Mouse (Mus musculus): ENCODE measurements at regions not wholly inside any gene's neighbourhood (a gene's known extent, or its start where the extent isn't known, plus 50 kb on each side); places are given as distances from the start of the nearest gene placed in this dataset.

DNA sequence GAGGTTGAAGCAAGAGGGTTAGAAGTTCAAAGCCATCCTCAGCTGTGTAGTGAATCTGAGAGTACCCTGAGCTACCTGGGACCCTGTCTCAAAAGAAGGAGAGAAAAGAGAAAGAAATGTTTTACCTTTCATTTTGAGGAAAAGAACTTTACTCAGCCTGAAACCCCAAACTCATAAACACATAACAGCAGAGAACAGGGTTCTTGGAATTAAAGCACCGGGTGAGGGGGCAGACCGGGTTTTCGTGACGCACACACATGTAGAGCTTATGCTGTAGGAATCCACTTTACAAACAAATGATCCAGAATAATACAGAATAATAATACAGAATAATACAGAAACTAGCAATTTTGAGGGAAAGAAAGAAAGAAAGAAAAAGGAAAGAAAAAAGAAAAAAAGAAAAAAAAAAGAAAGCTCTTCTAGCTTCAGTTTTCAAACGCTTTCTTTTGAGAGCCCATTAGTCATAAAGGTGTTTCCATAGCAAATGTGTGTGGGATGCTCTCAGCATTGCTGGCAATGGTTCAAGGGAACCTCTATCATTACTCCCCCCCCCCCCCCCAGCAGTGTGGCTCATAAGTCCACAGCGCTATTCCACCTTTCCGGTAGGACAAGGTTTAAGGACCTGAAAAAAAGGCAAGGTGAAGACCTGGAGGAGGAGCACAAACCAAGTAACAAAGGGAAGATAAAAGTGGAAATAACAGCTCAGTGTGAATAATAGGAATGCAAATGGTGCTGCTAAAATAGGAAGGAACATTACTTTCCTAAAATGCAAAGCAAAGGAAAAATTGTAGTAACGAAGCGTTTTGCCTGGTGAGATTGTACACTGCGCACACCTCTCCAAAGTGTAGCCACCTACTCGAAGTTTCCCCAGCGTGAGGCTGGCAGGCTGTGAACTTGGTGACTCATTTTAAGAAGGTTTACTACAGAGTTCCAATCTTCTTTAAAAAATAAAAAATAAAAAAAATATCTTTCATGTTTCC, 110.3 kb downstream of the Btg1 start:
- WGBS = 83% methylated on average over 12 of the region's 12 CpGs
- no peaks in the 10 kb centered on the region for H3K9me3 ChIP-seq
- ATAC-seq (ENCODE audit: extremely low read depth, insufficient number of reproducible peaks, low FRiP score, low TSS enrichment) = no peak

DNA sequence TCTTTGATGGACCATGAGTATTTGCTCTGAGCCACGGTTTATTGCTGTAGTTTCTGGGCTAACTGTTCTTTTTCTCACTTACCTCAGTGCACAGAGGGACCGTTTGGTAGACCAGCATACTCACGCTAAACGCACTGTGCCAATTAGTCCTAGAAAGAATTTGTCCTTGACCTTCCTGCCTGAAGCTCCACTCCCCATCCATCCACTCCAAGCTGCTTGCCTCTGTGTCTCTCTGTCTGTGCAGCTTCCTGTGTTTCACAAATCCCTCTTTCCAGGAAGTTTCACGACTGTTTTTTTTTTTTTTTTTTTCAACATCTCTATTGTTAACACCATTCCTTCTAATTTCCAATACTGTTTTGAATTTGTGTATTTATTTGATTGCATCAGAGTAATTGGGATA, 116.8 kb downstream of the Btg1 start:
- Histone ChIP-seq H3K36me3 (no peaks in the 10 kb centered on the region), H3K9ac (no peak overlapping the region), H3K27me3 (replicated peaks) (no peaks in the 10 kb centered on the region), H3K27ac (replicated peaks) (no peak overlapping the region), H3K4me2 (no peak overlapping the region), H3K4me1 (peaks cover 29% of the 10 kb centered on the region), H3K9me3 (no peaks in the 10 kb centered on the region), H3K4me3 (no peak overlapping the region)
- ATAC-seq (ENCODE audit: extremely low read depth, insufficient number of reproducible peaks, low FRiP score, low TSS enrichment) = no peak
- 38% methylated on average over 5 of the region's 5 CpGs for WGBS

More for the DNA sequence above, 110.3 kb downstream of the Btg1 start:
- H3K27me3 ChIP-seq (replicated peaks) = no peaks in the 10 kb centered on the region
- H3K9ac ChIP-seq = no peak overlapping the region
- H3K36me3 ChIP-seq = no peaks in the 10 kb centered on the region
- H3K27ac ChIP-seq (replicated peaks) = no peak overlapping the region
- no peak overlapping the region for H3K4me2 ChIP-seq
- no peak overlapping the region for H3K4me3 ChIP-seq
- peaks cover 32% of the 10 kb centered on the region for H3K4me1 ChIP-seq

DNA sequence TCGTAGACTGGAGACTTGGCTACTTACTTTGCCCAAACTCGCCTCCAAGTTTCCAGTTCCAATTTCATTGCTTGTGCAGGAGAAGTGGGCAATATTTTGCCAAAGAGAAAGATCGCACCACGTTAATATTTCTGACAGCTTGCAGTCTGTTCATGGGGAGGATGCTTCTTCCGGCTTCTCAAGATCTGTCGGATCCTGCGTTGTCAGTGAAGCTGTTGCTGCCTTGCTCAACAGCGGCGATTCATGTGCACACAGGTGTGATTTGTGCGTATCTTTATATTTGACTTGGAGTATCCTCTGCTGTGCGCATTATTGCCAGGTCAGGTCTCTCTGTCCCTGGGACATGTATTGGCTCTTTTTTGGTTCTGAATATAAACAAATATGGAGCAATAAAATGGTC, 118.3 kb downstream of the Btg1 start:
- 87% methylated on average over 11 of the region's 11 CpGs for WGBS
- Histone ChIP-seq H3K4me1 (peaks cover 38% of the 10 kb centered on the region), H3K27ac (replicated peaks) (no peak overlapping the region), H3K4me2 (no peak overlapping the region), H3K36me3 (no peaks in the 10 kb centered on the region), H3K4me3 (no peak overlapping the region), H3K9ac (no peak overlapping the region), H3K9me3 (no peaks in the 10 kb centered on the region), H3K27me3 (replicated peaks) (no peaks in the 10 kb centered on the region)
- ATAC-seq (ENCODE audit: extremely low read depth, insufficient number of reproducible peaks, low FRiP score, low TSS enrichment) = no peak

DNA sequence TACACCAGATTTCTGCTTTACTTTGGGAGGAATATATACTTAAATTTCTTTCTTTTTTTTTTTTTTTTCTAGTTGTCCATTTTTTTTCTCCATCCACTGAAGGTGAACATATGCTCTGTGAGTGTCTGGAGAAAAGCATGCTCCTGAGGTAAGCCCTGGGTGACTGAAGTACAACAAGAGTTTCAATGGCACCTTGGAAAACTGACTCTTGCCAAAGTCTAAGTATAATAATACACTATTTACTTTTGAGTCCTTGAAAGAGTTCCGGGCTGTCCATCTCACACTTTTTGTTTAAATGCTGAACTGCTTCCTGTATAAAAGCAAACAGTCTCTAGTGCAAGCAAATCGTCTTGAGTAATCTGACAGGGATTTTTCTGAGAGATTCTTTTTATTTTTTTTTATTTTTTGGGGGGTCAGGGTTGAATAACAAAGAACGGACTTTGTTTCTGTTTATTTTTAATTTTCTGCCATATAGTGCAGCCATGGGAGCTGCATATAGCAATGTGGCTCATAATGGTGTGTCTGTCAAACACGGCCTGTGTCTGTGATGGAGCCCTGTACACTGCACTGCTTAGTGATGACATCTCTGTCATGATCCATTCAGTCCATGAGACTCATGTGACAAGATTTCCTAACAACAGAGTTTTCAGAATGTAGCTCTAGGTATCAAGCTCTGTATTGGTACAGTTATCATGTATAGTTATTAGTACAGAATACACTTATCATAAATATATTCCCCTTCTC, 119.3 kb downstream of the Btg1 start:
- H3K27ac ChIP-seq (replicated peaks) = no peak overlapping the region
- 48% methylated on average over 4 of the region's 4 CpGs for WGBS
- no peak for ATAC-seq (ENCODE audit: extremely low read depth, insufficient number of reproducible peaks, low FRiP score, low TSS enrichment)
- no peaks in the 10 kb centered on the region for H3K27me3 ChIP-seq (replicated peaks)
- H3K9me3 ChIP-seq = no peaks in the 10 kb centered on the region
- H3K4me3 ChIP-seq = no peak overlapping the region
- no peak overlapping the region for H3K9ac ChIP-seq
- peaks cover 33% of the 10 kb centered on the region for H3K4me1 ChIP-seq
- H3K4me2 ChIP-seq = no peak overlapping the region
- H3K36me3 ChIP-seq = no peaks in the 10 kb centered on the region

DNA sequence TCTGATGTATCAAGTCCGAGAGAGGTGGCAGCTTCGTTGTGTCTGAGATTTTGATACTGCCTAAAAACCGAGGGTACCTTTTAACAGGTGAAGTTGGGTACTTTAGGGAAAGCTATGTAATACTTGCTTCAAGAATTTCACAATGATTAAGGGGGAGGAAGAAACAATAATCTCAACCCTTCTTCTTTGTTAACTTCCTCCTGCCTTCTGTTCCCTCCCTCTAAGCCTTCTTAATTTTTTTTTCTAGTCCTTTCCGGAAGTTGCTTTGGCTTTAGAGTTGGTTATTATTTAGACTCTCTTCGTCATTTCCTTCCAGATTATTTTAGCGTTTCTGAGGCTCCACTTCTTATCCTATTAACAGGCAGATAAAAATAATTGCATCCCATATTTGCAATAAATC, 121.2 kb downstream of the Btg1 start:
- no peaks in the 10 kb centered on the region for H3K27me3 ChIP-seq (replicated peaks)
- no peak overlapping the region for H3K4me2 ChIP-seq
- ATAC-seq (ENCODE audit: extremely low read depth, insufficient number of reproducible peaks, low FRiP score, low TSS enrichment) = no peak
- 70% methylated on average over 6 of the region's 6 CpGs for WGBS
- no peak overlapping the region for H3K9ac ChIP-seq
- H3K36me3 ChIP-seq = no peaks in the 10 kb centered on the region
- H3K4me1 ChIP-seq = peaks cover 33% of the 10 kb centered on the region
- no peak overlapping the region for H3K4me3 ChIP-seq
- no peak overlapping the region for H3K27ac ChIP-seq (replicated peaks)
- H3K9me3 ChIP-seq = no peaks in the 10 kb centered on the region

DNA sequence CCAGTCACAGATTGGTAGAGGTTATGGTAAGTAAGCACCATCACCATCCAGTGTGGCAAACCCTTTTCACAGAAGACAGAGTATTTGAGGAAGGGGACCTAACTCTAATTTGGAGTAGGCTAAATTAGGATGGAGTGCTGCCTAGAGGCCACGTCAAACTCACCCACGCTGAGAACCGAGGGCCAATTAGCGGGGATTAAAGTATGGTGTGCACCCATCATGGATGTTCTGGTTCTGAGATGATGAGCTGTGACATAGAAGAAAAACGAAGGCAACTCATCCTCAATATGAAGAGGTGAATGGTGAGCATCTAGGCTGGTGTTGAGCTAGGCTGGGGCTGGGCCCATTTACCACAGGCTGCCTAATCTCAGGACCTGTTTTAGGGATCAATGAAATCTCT, 121.8 kb downstream of the Btg1 start:
- H3K4me2 ChIP-seq = no peak overlapping the region
- H3K36me3 ChIP-seq = no peaks in the 10 kb centered on the region
- WGBS = 70% methylated on average over 5 of the region's 5 CpGs
- no peaks in the 10 kb centered on the region for H3K9me3 ChIP-seq
- no peaks in the 10 kb centered on the region for H3K27me3 ChIP-seq (replicated peaks)
- peaks cover 30% of the 10 kb centered on the region for H3K4me1 ChIP-seq
- no peak overlapping the region for H3K9ac ChIP-seq
- no peak overlapping the region for H3K4me3 ChIP-seq
- ATAC-seq (ENCODE audit: extremely low read depth, insufficient number of reproducible peaks, low FRiP score, low TSS enrichment) = no peak
- H3K27ac ChIP-seq (replicated peaks) = no peak overlapping the region

DNA sequence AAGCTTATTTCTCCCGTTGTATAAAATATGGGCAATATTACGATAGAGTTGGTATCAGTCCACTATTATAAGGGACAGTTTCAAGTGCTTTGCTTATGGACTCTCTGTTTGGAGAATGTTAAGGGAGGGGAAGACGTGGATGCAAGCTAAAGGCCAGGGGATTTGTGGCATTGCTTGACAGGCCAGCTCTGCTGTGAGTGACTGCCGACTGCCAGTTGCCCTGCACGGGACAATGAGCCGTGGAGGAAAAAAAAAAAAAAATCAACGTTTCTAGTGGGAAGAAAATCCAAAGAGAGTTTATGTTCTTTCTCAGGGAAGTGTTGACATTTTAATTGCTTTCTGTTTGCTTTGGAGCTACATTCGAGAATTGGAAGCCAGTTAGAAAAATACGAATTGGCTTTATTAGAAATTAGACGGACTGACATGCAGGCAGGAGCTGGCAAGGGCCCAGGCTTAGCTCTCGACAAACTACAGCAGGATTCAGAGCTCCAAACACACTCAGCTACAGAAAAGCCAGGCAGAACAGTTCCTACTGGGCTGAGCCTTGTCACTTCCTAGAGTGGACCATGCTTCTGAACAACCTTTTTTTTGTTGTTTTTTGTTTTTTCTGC, 127.5 kb downstream of the Btg1 start:
- H3K27me3 ChIP-seq (replicated peaks) = no peaks in the 10 kb centered on the region
- H3K4me3 ChIP-seq = 0 out of 2 replicates have a peak overlapping the region, but pooled peaks have one; percentile 5
- H3K4me2 ChIP-seq = peak overlapping the region; percentile 45
- peaks cover 17% of the 10 kb centered on the region for H3K4me1 ChIP-seq
- peak overlapping the region; percentile 49 for H3K27ac ChIP-seq (replicated peaks)
- H3K36me3 ChIP-seq = no peaks in the 10 kb centered on the region
- WGBS = 22% methylated on average over 11 of the region's 11 CpGs
- no peak for ATAC-seq (ENCODE audit: extremely low read depth, insufficient number of reproducible peaks, low FRiP score, low TSS enrichment)
- no peak overlapping the region for H3K9ac ChIP-seq
- H3K9me3 ChIP-seq = no peaks in the 10 kb centered on the region

DNA sequence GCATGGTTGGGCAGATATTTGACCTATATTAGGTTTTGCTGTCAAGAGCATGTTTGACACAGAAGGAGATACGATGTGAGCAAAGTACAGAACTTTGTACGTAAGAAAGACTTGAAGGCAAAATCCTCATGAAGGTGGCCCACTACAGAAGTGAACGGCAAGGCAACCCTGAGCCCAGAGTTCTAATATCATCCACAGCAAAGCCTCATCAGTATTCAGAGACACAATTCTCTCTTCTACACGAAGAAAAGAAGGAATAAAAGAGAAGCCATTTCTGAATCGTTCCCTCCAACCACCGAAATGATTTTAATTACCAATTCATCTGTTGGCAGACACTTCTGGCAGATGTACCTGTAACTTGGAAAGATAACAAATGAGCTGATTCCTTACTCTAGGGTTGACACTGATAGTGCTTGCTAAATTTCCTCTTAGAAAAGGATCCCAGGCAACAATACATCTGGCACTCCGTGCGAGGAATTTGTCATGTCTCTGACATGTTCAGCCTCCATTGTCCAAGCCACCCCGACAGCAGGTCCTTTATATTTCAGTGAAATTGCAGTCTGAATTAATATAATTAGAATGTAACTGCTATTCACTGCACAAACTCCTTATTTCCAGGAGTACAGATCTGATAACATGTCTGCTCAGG, 130.3 kb downstream of the Btg1 start:
- Histone ChIP-seq H3K9me3 (no peaks in the 10 kb centered on the region), H3K4me2 (no peak overlapping the region), H3K36me3 (no peaks in the 10 kb centered on the region), H3K27ac (replicated peaks) (no peak overlapping the region), H3K27me3 (replicated peaks) (no peaks in the 10 kb centered on the region), H3K4me3 (no peak overlapping the region), H3K9ac (no peak overlapping the region), H3K4me1 (peaks cover 33% of the 10 kb centered on the region)
- no peak for ATAC-seq (ENCODE audit: extremely low read depth, insufficient number of reproducible peaks, low FRiP score, low TSS enrichment)
- WGBS = 81% methylated on average over 9 of the region's 9 CpGs

DNA sequence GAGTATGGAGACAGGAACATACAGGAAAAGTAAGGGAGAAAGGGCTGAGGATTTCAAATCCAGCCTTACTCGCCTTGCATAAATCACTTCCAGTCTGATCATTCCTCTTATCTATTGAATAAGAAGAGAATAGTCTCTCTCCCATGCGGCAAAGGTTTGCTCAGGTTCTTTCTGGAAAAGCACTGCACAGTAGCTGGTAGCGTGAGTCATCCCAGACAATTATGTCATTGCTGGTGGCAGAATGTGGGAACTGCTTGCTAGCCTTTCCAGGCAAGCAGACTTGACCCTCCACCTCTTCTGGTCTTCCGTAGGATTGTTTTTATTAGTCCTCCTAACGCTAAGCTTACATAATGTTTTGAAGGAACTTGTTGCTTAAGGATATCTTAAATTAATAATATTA, 134.1 kb downstream of the Btg1 start:
- WGBS = 32% methylated on average over 5 of the region's 5 CpGs
- Histone ChIP-seq H3K27me3 (replicated peaks) (no peaks in the 10 kb centered on the region), H3K36me3 (no peaks in the 10 kb centered on the region), H3K27ac (replicated peaks) (peak overlapping the region; percentile 87), H3K9me3 (no peaks in the 10 kb centered on the region), H3K9ac (0 out of 2 replicates have a peak overlapping the region, but pooled peaks have one; percentile 8), H3K4me3 (no peak overlapping the region), H3K4me2 (peak overlapping the region; percentile 56), H3K4me1 (peaks cover 54% of the 10 kb centered on the region)
- ATAC-seq (ENCODE audit: extremely low read depth, insufficient number of reproducible peaks, low FRiP score, low TSS enrichment) = no peak

DNA sequence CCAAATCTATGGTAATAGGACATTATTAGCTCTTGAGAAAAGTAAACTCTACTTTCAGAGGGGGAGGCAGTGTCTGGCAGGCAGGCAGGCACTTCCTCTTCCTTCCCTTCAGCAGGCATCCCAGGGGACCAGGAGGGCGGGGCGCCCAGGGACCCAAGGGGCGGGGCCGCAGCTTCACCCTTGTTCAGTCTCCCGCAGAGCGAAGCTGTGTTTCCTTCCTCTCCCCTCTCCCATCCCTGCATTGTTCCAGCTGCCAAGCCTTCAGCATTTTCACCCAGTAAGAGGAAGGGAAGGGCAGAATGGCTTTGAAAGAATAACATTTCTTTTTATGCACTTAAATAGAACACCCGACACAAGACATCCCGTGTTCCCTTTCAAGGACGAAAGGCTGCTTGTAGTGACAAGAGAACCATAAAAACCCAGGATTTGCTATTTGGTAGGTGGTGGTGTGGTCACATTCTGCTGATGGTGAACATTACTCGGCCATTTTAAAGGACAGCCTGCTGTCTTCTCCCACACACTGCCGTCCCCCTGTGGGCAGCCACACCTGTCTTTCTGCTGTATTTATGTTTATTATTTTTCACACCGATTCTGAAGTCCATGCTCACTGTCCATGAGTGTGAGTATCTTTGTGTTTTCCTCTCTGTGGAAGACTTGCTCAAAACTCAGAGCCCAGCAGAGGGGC, 134.9 kb downstream of the Btg1 start:
- Histone ChIP-seq H3K4me3 (peak overlapping the region; percentile 30), H3K9ac (peak overlapping the region; percentile 8), H3K9me3 (no peaks in the 10 kb centered on the region), H3K36me3 (no peaks in the 10 kb centered on the region), H3K27ac (replicated peaks) (peak overlapping the region; percentile 87), H3K4me2 (peak overlapping the region; percentile 56), H3K4me1 (peaks cover 63% of the 10 kb centered on the region), H3K27me3 (replicated peaks) (no peaks in the 10 kb centered on the region)
- 14% methylated on average over 12 of the region's 12 CpGs for WGBS
- peak; percentile 58; the same call in 1 of the 2 replicates for ATAC-seq (ENCODE audit: extremely low read depth, insufficient number of reproducible peaks, low FRiP score, low TSS enrichment)
